Mouse (Mus musculus) heart, adult 2 months (tissue): Measurements from ENCODE around the gene Prkag1. TPM values are rescaled to one million over a fixed set of nuclear protein-coding genes. Genes with fewer than 3 reads are reported as not detected.

Experiments
- DNase-seq, 2 experiments: peaks; one replicate each; pipeline ENCODE4 v3.0.0; 2021
- H3K27ac ChIP-seq: fragments of 200-600 bp; 2 replicates; pipeline ENCODE4 v1.8.1; 2022
- H3K27me3 ChIP-seq: fragments of 200-500 bp; 2 replicates; pipeline ENCODE4 v1.6.1; 2012; ENCODE audit warnings: mild to moderate bottlenecking, low read length, inconsistent platforms, mixed read lengths; ENCODE audit not compliant: control insufficient read depth, insufficient read depth
- H3K36me3 ChIP-seq: fragments of 200-500 bp; 2 replicates; pipeline ENCODE4 v1.6.1; 2012; ENCODE audit warnings: low read length, inconsistent platforms; ENCODE audit not compliant: control insufficient read depth, insufficient read depth
- H3K4me1 ChIP-seq: fragments of 200-500 bp; 2 replicates; pipeline ENCODE4 v1.6.1; 2011; ENCODE audit warnings: low read length; ENCODE audit not compliant: control insufficient read depth, insufficient read depth
- H3K4me3 ChIP-seq: fragments of 200-600 bp; 2 replicates; pipeline ENCODE4 v1.8.1; 2022
- H3K79me2 ChIP-seq: fragments of 200-500 bp; replicated peaks from 2 replicates; pipeline ENCODE4 v1.6.1; 2012; ENCODE audit warnings: mild to moderate bottlenecking, inconsistent platforms, low read length, moderate library complexity, mixed read lengths; ENCODE audit not compliant: control insufficient read depth, insufficient read depth
- H3K9ac ChIP-seq: fragments of 200-500 bp; 2 replicates; pipeline ENCODE4 v1.6.1; 2012; ENCODE audit warnings: low read depth, mild to moderate bottlenecking, control low read depth, inconsistent platforms, low read length, mixed read lengths
- CTCF ChIP-seq: fragments of 200-600 bp; IDR thresholded peaks from 2 replicates; pipeline ENCODE4 v1.8.1; 2022; ENCODE audit warnings: antibody characterized with exemption, mild to moderate bottlenecking, moderate library complexity
- EP300 ChIP-seq: fragments of 200-500 bp; IDR thresholded peaks from 2 replicates; pipeline ENCODE4 v1.6.1; 2011; ENCODE audit warnings: low read depth, low read length, control low read depth; ENCODE audit not compliant: insufficient read depth
- POLR2A ChIP-seq: fragments of 200-500 bp; IDR thresholded peaks from 2 replicates; pipeline ENCODE4 v1.6.1; 2011; ENCODE audit warnings: mild to moderate bottlenecking, low read depth, low read length, control low read depth; ENCODE audit not compliant: insufficient read depth
- WGBS: fragments of 180-500 bp; shearing (Covaris S2); methylation state at CpG from one replicate; pipeline ENCODE4 v1.1.7; 2018; 5-methylcytosine and 5-hydroxymethylcytosine counted together
- intact Hi-C: fragments of 180-260 bp; cut with DNase I; formaldehyde crosslinking; loops from one replicate; pipeline ENCODE4 v1.15.1; 2025
- polyA plus RNA-seq: library from polyadenylated mRNA; depleted of rRNA; stranded (reverse); fragments of >200 nt; gene quantifications from 2 replicates; pipeline ENCODE4 v1.2.3, GENCODE M21; 2012
- total RNA-seq, 2 experiments: library from RNA; stranded (reverse); gene quantifications; 2 replicates each; pipeline ENCODE4 v1.2.3; 2021

Prkag1 gene
- total and polyA plus RNA-seq, 3 experiments: 95.7 to 114 (median 104) TPM

DNA sequence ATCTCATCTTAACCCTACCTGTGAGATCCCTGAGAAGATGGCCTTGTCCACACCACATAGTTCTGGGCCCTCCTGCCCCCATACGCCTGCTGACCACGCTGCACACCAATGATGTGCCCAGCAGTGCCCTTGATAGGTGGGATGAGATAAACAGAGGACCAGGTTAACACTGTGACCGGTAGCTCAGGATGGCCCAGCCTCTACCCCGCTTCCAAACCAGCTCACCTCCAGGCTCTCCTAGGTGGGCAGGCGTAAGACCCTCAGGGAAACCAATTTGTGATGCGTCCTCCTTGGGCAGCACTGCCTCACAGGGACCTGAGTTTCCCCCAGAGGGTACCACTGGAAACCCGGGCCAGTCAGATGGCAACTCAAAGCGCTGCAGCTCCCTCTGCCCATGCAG lies 34.5 kb upstream of the Prkag1 start:
- Histone ChIP-seq H3K9ac (no peak overlapping the region), H3K36me3 (no peaks in the 10 kb centered on the region; the same call in 1 of the 2 replicates), H3K27me3 (no peaks in the 10 kb centered on the region), H3K4me1 (peaks cover 14% of the 10 kb centered on the region), H3K27ac (no peak overlapping the region), H3K79me2 (peaks cover 9% of the 10 kb centered on the region; the same call in 1 of the 2 replicates), H3K4me3 (no peak overlapping the region)
- intact Hi-C loops: no loop called here
- no peak for TF ChIP-seq POLR2A
- WGBS: 93% methylated on average over 8 of the region's 8 CpGs
- peak in 1 of 2 experiments; percentile 22 for DNase-seq

DNA sequence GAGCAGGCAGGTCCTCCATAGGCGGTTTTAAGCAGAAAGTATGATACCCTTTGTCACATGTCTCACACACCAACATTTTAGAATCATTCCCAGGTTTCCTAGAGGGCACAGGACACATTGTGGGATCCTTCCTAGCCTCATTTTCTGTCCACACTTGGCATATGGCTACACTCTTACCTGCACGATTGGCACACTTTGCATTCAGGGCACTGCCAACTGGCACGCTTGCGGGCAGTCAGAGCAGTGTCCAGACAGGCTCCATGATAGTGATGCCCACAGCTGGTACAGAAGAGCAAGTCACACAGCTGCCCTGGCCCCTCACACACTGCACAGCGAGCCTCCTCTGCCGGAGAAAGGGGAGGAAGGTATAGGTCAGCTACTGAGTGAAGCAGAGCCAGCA lies 33.6 kb upstream of the Prkag1 start:
- 96% methylated on average over 6 of the region's 6 CpGs for WGBS
- H3K79me2 ChIP-seq: peaks cover 6% of the 10 kb centered on the region; the same call in 1 of the 2 replicates
- intact Hi-C loops: no loop called here
- no peak overlapping the region for H3K27ac ChIP-seq
- peaks cover 14% of the 10 kb centered on the region for H3K4me1 ChIP-seq
- no peaks in the 10 kb centered on the region; the same call in 1 of the 2 replicates for H3K36me3 ChIP-seq
- H3K27me3 ChIP-seq: no peaks in the 10 kb centered on the region
- no peak overlapping the region for H3K9ac ChIP-seq
- H3K4me3 ChIP-seq: no peak overlapping the region
- no peak for DNase-seq
- no peak for TF ChIP-seq POLR2A
- TF ChIP-seq EP300: no peak
- no peak for TF ChIP-seq CTCF

DNA sequence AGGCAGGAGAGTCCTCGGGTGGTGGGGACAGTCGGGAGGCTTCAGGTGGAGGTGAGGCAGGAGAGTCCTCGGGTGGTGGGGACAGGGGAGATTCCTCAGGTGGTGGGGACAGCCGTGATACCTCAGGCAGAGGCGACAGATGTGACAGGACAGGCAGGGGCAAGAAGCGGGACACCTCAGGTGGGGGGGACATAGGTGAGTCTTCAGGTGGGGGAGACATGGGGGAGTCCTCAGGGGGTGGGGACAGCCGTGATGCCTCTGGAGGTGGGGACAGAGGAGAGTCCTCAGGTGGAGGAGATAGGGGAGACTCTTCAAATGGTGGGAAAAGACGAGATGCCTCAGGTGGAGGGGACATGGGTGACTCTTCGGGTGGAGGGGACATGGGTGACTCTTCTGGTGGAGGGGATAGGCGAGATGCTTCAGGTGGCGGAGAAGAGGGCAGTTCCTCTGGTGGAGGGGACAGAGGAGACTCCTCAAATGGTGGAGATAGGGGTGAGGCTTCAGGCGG lies 32.2 kb upstream of the Prkag1 start:
- Histone ChIP-seq H3K36me3 (no peaks in the 10 kb centered on the region; the same call in 1 of the 2 replicates), H3K9ac (no peak overlapping the region), H3K4me3 (no peak overlapping the region), H3K27ac (no peak overlapping the region), H3K4me1 (peaks cover 7% of the 10 kb centered on the region), H3K27me3 (no peaks in the 10 kb centered on the region), H3K79me2 (peaks cover 4% of the 10 kb centered on the region; the same call in 1 of the 2 replicates)
- intact Hi-C loops: no loop called here
- no peak for TF ChIP-seq CTCF
- no peak for TF ChIP-seq POLR2A
- TF ChIP-seq EP300: no peak
- DNase-seq: peak in 1 of 2 experiments; percentile 16
- WGBS: 88% methylated on average over 12 of the region's 12 CpGs

DNA sequence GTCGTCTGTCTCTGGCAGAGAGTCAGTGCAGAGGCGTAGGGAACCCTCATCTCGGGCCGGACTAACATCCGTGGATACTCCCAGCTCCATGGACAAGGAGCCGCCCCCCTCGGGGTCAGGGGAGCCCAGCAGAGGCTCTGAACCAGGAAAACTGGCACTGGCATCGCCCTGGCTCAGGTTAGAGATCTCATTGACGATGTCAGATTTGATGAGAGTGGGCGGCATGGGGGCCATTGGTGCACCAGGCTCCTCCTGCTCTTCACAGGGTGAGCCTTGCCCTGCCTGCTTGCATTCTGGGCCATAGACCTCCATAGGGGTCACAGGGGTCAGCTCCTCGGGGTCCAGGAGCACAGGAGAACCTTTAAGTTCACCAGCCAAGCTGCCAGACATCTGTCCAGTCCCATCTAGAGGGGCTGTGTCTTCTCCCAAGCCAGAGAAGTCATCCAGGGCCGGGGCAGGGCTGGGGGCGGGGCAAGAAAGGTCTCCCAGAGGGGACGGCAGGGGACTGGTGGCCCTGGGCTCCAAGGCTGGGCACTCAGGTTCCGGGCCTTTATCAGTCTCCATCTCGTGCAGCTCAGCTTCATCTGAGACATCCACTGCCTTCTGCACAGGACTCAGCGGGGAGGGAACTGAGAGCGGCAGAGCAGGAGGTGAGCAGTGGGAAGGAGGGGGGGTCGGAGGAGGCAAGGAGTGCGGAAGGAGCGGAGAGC lies 30.5 kb upstream of the Prkag1 start:
- Histone ChIP-seq H3K4me1 (no peaks in the 10 kb centered on the region), H3K79me2 (peaks cover 4% of the 10 kb centered on the region; the same call in 1 of the 2 replicates), H3K27me3 (no peaks in the 10 kb centered on the region), H3K36me3 (no peaks in the 10 kb centered on the region), H3K27ac (no peak overlapping the region), H3K4me3 (no peak overlapping the region), H3K9ac (no peak overlapping the region)
- intact Hi-C loops: no loop called here
- TF ChIP-seq EP300: no peak
- no peak for TF ChIP-seq POLR2A
- TF ChIP-seq CTCF: no peak
- 86% methylated on average over 21 of the region's 21 CpGs for WGBS
- no peak for DNase-seq

DNA sequence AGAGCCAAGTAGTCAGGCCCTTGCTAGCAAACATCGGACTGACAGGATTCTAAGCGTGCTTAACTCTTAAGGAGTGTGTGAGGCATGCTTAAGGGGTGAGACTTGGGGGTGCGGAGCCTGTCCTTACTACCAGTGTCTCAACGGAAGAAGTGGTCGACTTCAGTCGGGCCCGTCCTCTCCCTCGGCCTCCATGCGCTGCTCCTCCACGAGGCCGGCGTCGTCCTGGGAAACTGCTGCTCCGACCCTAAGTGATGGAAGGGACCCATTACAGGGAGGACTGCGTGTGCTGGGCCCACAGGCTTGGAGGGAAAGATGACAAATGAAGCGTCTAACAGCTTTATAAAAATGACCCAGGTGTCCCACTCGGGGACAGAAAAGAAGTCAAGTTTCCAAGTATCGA lies 29.6 kb upstream of the Prkag1 start:
- no peak overlapping the region for H3K4me3 ChIP-seq
- H3K36me3 ChIP-seq: no peaks in the 10 kb centered on the region
- no peak overlapping the region for H3K27ac ChIP-seq
- WGBS: 93% methylated on average over 18 of the region's 18 CpGs
- no peaks in the 10 kb centered on the region for H3K4me1 ChIP-seq
- DNase-seq: no peak
- intact Hi-C loops: no loop called here
- no peak overlapping the region for H3K9ac ChIP-seq
- TF ChIP-seq POLR2A (no peak), CTCF (no peak), EP300 (no peak)
- H3K27me3 ChIP-seq: no peaks in the 10 kb centered on the region
- H3K79me2 ChIP-seq: peaks cover 4% of the 10 kb centered on the region; the same call in 1 of the 2 replicates

DNA sequence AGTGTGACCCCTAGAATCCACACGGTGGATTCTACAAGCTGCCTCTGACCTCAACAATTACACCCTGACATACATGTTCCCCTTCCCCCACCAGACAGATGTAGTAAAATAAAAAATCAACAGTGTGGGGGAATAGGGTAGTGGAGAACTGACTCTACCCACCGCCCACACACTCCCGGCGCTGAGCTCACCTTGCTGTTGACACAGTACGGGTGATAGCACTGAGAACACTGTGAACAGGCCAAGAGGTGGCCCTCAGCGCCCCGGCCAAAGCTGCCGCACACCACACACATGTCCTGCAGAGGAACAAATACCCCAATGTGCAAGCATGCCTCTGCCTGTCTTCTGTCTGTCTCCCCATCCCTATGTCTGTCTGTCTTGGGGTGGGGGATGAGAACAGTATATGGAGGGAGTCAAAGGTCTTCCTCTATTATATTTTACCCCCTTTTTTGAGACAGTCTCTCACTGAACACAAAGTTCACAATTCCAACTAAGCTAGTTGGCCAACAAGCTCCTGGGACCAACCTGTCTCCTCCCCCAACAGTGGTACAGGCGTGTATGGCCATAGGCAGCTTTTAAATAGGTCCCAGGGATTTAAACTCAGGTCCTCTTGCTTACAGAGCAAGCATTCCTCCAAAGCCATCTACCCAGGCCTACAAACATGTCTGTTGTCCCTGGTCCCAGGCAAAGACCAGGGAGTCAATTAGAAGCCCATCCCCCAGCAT lies 28.2 kb upstream of the Prkag1 start:
- intact Hi-C loops: no loop called here
- TF ChIP-seq EP300: no peak
- no peak for TF ChIP-seq POLR2A
- no peak for TF ChIP-seq CTCF
- Histone ChIP-seq H3K4me1 (no peaks in the 10 kb centered on the region), H3K36me3 (no peaks in the 10 kb centered on the region), H3K9ac (no peak overlapping the region), H3K4me3 (no peak overlapping the region), H3K27me3 (no peaks in the 10 kb centered on the region), H3K27ac (no peak overlapping the region), H3K79me2 (peaks cover 4% of the 10 kb centered on the region; the same call in 1 of the 2 replicates)
- WGBS: 80% methylated on average over 9 of the region's 9 CpGs
- DNase-seq: no peak
